Mouse (Mus musculus) ES-Bruce4 (cell line): Measurements from ENCODE around the gene Plb1. TPM values are rescaled to one million over a fixed set of nuclear protein-coding genes. Genes with fewer than 3 reads are reported as not detected.

ENCODE experiments used
- H3K27ac ChIP-seq: 2 replicates; pipeline ENCODE4 v1.5.1; 2012; ENCODE audit warnings: low read length, inconsistent platforms; ENCODE audit not compliant: insufficient read depth
- H3K27me3 ChIP-seq: 2 replicates; pipeline ENCODE4 v1.6.1; 2012; ENCODE audit warnings: mild to moderate bottlenecking, low read length, inconsistent platforms; ENCODE audit not compliant: control insufficient read depth, poor library complexity, insufficient read depth, severe bottlenecking
- H3K36me3 ChIP-seq: 2 replicates; pipeline ENCODE4 v1.6.1; 2012; ENCODE audit warnings: inconsistent platforms, mild to moderate bottlenecking, low read length, moderate library complexity; ENCODE audit not compliant: control insufficient read depth, poor library complexity, insufficient read depth, severe bottlenecking
- H3K4me1 ChIP-seq: one replicate; pipeline ENCODE4 v1.8.1; 2011; ENCODE audit warnings: low read length; ENCODE audit not compliant: control insufficient read depth, insufficient read depth
- H3K4me3 ChIP-seq: 2 replicates; pipeline ENCODE4 v1.5.1; 2011; ENCODE audit warnings: low read depth, mild to moderate bottlenecking, low read length
- H3K9ac ChIP-seq: 2 replicates; pipeline ENCODE4 v1.6.1; 2012; ENCODE audit warnings: low read depth, mild to moderate bottlenecking, inconsistent platforms; ENCODE audit not compliant: poor library complexity, severe bottlenecking
- H3K9me3 ChIP-seq: replicated peaks from 2 replicates; pipeline ENCODE4 v1.6.1; 2012; ENCODE audit warnings: mild to moderate bottlenecking, low read length, inconsistent platforms; ENCODE audit not compliant: control insufficient read depth, poor library complexity, insufficient read depth, severe bottlenecking
- CTCF ChIP-seq: IDR thresholded peaks from one replicate; pipeline ENCODE4 v1.8.1; 2011; ENCODE audit warnings: low read depth, low read length
- EP300 ChIP-seq: IDR thresholded peaks from 2 replicates; pipeline ENCODE4 v1.6.1; 2011; ENCODE audit warnings: low read depth, low read length; ENCODE audit not compliant: insufficient read depth
- POLR2A ChIP-seq: IDR thresholded peaks from one replicate; pipeline ENCODE4 v1.8.1; 2011; ENCODE audit warnings: low read length; ENCODE audit not compliant: insufficient read depth
- polyA plus RNA-seq: library from polyadenylated mRNA; stranded (reverse); fragments of >200 nt; gene quantifications from 2 replicates; pipeline ENCODE4 v1.2.4, GENCODE M21; 2011; ENCODE audit warnings: low read depth; ENCODE audit not compliant: missing spikeins, insufficient read depth, insufficient read length

Plb1 gene
- polyA plus RNA-seq, 1 experiment, result not detected

- Histone ChIP-seq H3K4me1 (no peaks in the 10 kb centered on the region), H3K9me3 (no peaks in the 10 kb centered on the region), H3K36me3 (no peaks in the 10 kb centered on the region), H3K4me3 (no peak overlapping the region), H3K9ac (no peak overlapping the region), H3K27ac (no peak overlapping the region), H3K27me3 (no peaks in the 10 kb centered on the region; the same call in 1 of the 2 replicates)
- TF ChIP-seq EP300 (no peak), CTCF (no peak), POLR2A (no peak)
Measured at GRCm38 (mm10) chr5:32371239-32371638, 138.7 kb downstream of the Plb1 start.

- no peak overlapping the region for H3K4me3 ChIP-seq
- H3K9me3 ChIP-seq, result no peaks in the 10 kb centered on the region
- no peak overlapping the region for H3K9ac ChIP-seq
- no peaks in the 10 kb centered on the region for H3K27me3 ChIP-seq
- H3K4me1 ChIP-seq, result no peaks in the 10 kb centered on the region
- no peak overlapping the region for H3K27ac ChIP-seq
- H3K36me3 ChIP-seq, result no peaks in the 10 kb centered on the region
- no peak for TF ChIP-seq POLR2A
- no peak for TF ChIP-seq EP300
- no peak for TF ChIP-seq CTCF
Measured at GRCm38 (mm10) chr5:32378546-32378945, 146.0 kb downstream of the Plb1 start.

- Histone ChIP-seq H3K4me3 (no peak overlapping the region), H3K27ac (no peak overlapping the region), H3K27me3 (no peaks in the 10 kb centered on the region), H3K9me3 (no peaks in the 10 kb centered on the region), H3K4me1 (no peaks in the 10 kb centered on the region), H3K36me3 (no peaks in the 10 kb centered on the region), H3K9ac (no peak overlapping the region)
- TF ChIP-seq EP300 (no peak), POLR2A (no peak), CTCF (no peak)
Measured at GRCm38 (mm10) chr5:32388656-32389055, 156.1 kb downstream of the Plb1 start.

GRCm38 (mm10) chr5:32390295-32390694 is 157.8 kb downstream of the Plb1 start:
- H3K9ac ChIP-seq, result no peak overlapping the region
- H3K36me3 ChIP-seq, result no peaks in the 10 kb centered on the region
- no peaks in the 10 kb centered on the region for H3K27me3 ChIP-seq
- no peaks in the 10 kb centered on the region for H3K9me3 ChIP-seq
- H3K27ac ChIP-seq, result no peak overlapping the region
- H3K4me3 ChIP-seq, result no peak overlapping the region
- TF ChIP-seq CTCF, result no peak
- TF ChIP-seq POLR2A, result no peak
- no peak for TF ChIP-seq EP300
- H3K4me1 ChIP-seq, result no peaks in the 10 kb centered on the region

GRCm38 (mm10) chr5:32392281-32392680 is 159.8 kb downstream of the Plb1 start:
- Histone ChIP-seq H3K9me3 (no peaks in the 10 kb centered on the region), H3K27me3 (no peaks in the 10 kb centered on the region), H3K4me3 (no peak overlapping the region), H3K27ac (no peak overlapping the region), H3K9ac (no peak overlapping the region), H3K36me3 (no peaks in the 10 kb centered on the region), H3K4me1 (no peaks in the 10 kb centered on the region)
- TF ChIP-seq CTCF, result no peak
- no peak for TF ChIP-seq EP300
- no peak for TF ChIP-seq POLR2A

- no peak for TF ChIP-seq POLR2A
- no peak for TF ChIP-seq CTCF
- TF ChIP-seq EP300, result no peak
- Histone ChIP-seq H3K36me3 (no peaks in the 10 kb centered on the region), H3K27ac (no peak overlapping the region)
Measured at GRCm38 (mm10) chr5:32394586-32394985, 162.1 kb downstream of the Plb1 start.

More at GRCm38 (mm10) chr5:32394586-32394985, 162.1 kb downstream of the Plb1 start:
- no peak overlapping the region for H3K4me3 ChIP-seq
- H3K9me3 ChIP-seq, result no peaks in the 10 kb centered on the region
- no peak overlapping the region for H3K9ac ChIP-seq
- no peaks in the 10 kb centered on the region for H3K27me3 ChIP-seq
- H3K4me1 ChIP-seq, result peaks cover 2% of the 10 kb centered on the region
